Mouse (Mus musculus) adrenal gland, postnatal 4 days (tissue): ENCODE data around the gene Proser2. TPM values are rescaled to one million over a fixed set of nuclear protein-coding genes. Genes with fewer than 3 reads are reported as not detected.
A peak's percentile ranks its signal among the peaks of the same experiment; 100 is the strongest.

Experiments used
- DNase-seq, 2 experiments: peaks; one replicate each; pipeline ENCODE4 v3.0.0; 2021 to 2022; ENCODE audit warnings: low spot score in 2 of 2, mixed read lengths in 2 of 2
- total RNA-seq, 2 experiments: library from RNA; stranded (reverse); gene quantifications; 2 replicates each; pipeline ENCODE4 v1.2.3; 2021

The Proser2 gene
- total RNA-seq, 2 experiments from 2014 or later, result 11.2 to 11.5 TPM

- no peak for DNase-seq
Measured at GRCm38 (mm10) chr2:6075530-6075896, 54.5 kb downstream of the Proser2 start.

- DNase-seq, result peak; percentile 45 to 54
Measured at GRCm38 (mm10) chr2:6074891-6075529, 55.0 kb downstream of the Proser2 start.

- DNase-seq, result no peak
Measured at GRCm38 (mm10) chr2:6072685-6073260, 57.2 kb downstream of the Proser2 start.

GRCm38 (mm10) chr2:6071598-6072440 lies 58.2 kb downstream of the Proser2 start:
- DNase-seq, result peak in 1 of 2 experiments; percentile 27

- no peak for DNase-seq
Measured at GRCm38 (mm10) chr2:6070925-6071324, 59.1 kb downstream of the Proser2 start.

GRCm38 (mm10) chr2:6067341-6067740 lies 62.7 kb downstream of the Proser2 start:
- DNase-seq, result no peak

- no peak for DNase-seq
Measured at GRCm38 (mm10) chr2:6060071-6060804, 69.8 kb downstream of the Proser2 start.

GRCm38 (mm10) chr2:6059291-6059690 lies 70.7 kb downstream of the Proser2 start:
- DNase-seq, result no peak

GRCm38 (mm10) chr2:6056518-6056917 lies 73.5 kb downstream of the Proser2 start:
- no peak for DNase-seq

- DNase-seq, result no peak
Measured at GRCm38 (mm10) chr2:6055466-6055865, 74.5 kb downstream of the Proser2 start.

GRCm38 (mm10) chr2:6049018-6049417 lies 81.0 kb downstream of the Proser2 start:
- DNase-seq, result no peak

GRCm38 (mm10) chr2:6048570-6048969 lies 81.4 kb downstream of the Proser2 start:
- DNase-seq, result no peak

Other genes with a start within 250 kb of the Proser2 start
- gene Sec61a2, start 234.8 kb downstream of the Proser2 start, total RNA-seq, result 10 to 100 TPM; 72.0 to 75.8 TPM
- 10 to 100 TPM in 1 of 2 experiments, 1 to 10 TPM in 1; 9.2 to 11.3 TPM for gene Dhtkd1, start 187.4 kb downstream of the Proser2 start, total RNA-seq
- 10 to 100 TPM; 26.4 to 26.5 TPM for gene Upf2, start 178.7 kb downstream of the Proser2 start, total RNA-seq
- gene Echdc3, start 82.8 kb upstream of the Proser2 start, total RNA-seq, result 10 to 100 TPM; 46.5 to 52.3 TPM
- gene Usp6nl, start 192.5 kb upstream of the Proser2 start, total RNA-seq, result 10 to 100 TPM; 40.1 to 44.0 TPM